In genomic region chr6:115991108-115991880, GRCm38 (mm10) we compare ENCODE assay signal across 9 mouse cellular contexts. TPM values are rescaled to one million over a fixed set of nuclear protein-coding genes. Genes with fewer than 3 reads are reported as not detected.
A peak's percentile ranks its signal among the peaks of the same experiment; 100 is the strongest.
DNase-seq lines count a peak whose midpoint lies in the region; ATAC-seq and TF ChIP-seq lines count a peak whose summit lies in the region.
"Had no signal": no experiment of that assay in that cellular context is flagged by ENCODE, and none has a peak within 500 bp of the region (broad histone marks: within the 10 kb centered on the region; RNA-seq: fewer than 3 reads in every experiment).

No protein-coding gene starts in this region.

- H3K36me3 ChIP-seq in embryonic facial prominence, embryonic 14.5 days (ENCODE audit: control insufficient read depth, insufficient read depth, low read length): no peaks in the 10 kb centered on the region
- H3K36me3 ChIP-seq in intestine, embryonic 15.5 days: no peaks in the 10 kb centered on the region
- H3K36me3 ChIP-seq in midbrain, embryonic 14.5 days (ENCODE audit: control insufficient read depth, insufficient read depth, low read length): no peaks in the 10 kb centered on the region

- no peak for TF ChIP-seq POLR2A in lung, adult 2 months (IDR thresholded peaks at IDR 0.05; ENCODE audit: borderline replicate concordance, extremely low read depth, low read depth, low read length)
- no peak for TF ChIP-seq POLR2A in cerebellum, adult 2 months (IDR thresholded peaks at IDR 0.05; ENCODE audit: borderline replicate concordance, insufficient read depth, low read length)

- DNase-seq in lung, adult 2 months: no peak
- DNase-seq in lung, postnatal 25 days (ENCODE audit: low spot score): no peak
- DNase-seq in embryonic facial prominence, embryonic 14.5 days (ENCODE audit: low spot score): peak; percentile 69
- no peak for DNase-seq in midbrain, embryonic 14.5 days
- DNase-seq in cerebellum, adult 2 months: no peak
- no peak for DNase-seq in adipocyte (ENCODE audit: low spot score)
- no peak for DNase-seq in layer of hippocampus, adult 18-20 months (ENCODE audit: low spot score in 2 of 2)

- H3K9ac ChIP-seq in embryonic facial prominence, embryonic 14.5 days (ENCODE audit: low read depth, low read length): peak overlapping the region; percentile 74
- peak overlapping the region; percentile 46 for H3K9ac ChIP-seq in intestine, embryonic 15.5 days
- no peak overlapping the region; the same call in 1 of the 2 replicates for H3K9ac ChIP-seq in midbrain, embryonic 14.5 days (replicated peaks; ENCODE audit: low read length)

- TF ChIP-seq CTCF in lung, adult 2 months (IDR thresholded peaks at IDR 0.05; ENCODE audit: insufficient read depth, low read length): no peak
- no peak for TF ChIP-seq CTCF in cerebellum, adult 2 months (IDR thresholded peaks at IDR 0.05; ENCODE audit: borderline replicate concordance, insufficient read depth, low read depth, low read length)

- 29% methylated on average over 13 of the region's 13 CpGs for WGBS in lung, adult 2 months
- whole genome bisulfite sequencing in embryonic facial prominence, embryonic 14.5 days: 27% methylated on average over 13 of the region's 13 CpGs
- 32% methylated on average over 13 of the region's 13 CpGs for WGBS in intestine, embryonic 15.5 days
- 28% methylated on average over 13 of the region's 13 CpGs for WGBS in midbrain, embryonic 14.5 days
- 75% methylated on average over 13 of the region's 13 CpGs for WGBS in cerebellum, adult 2 months

- 0 out of 2 replicates have a peak, but pooled peaks have one; percentile 4 for ATAC-seq in embryonic facial prominence, embryonic 14.5 days (ENCODE audit: low read depth)
- no peak for ATAC-seq in intestine, embryonic 15.5 days
- no peak for ATAC-seq in midbrain, embryonic 14.5 days (ENCODE audit: low FRiP score, low TSS enrichment)

- H3K4me1 ChIP-seq in lung, adult 2 months (ENCODE audit: control insufficient read depth, insufficient read depth, low read length): peaks cover 48% of the 10 kb centered on the region
- H3K4me1 ChIP-seq in embryonic facial prominence, embryonic 14.5 days (ENCODE audit: control insufficient read depth, insufficient read depth, low read length): peaks cover 39% of the 10 kb centered on the region
- peaks cover 53% of the 10 kb centered on the region for H3K4me1 ChIP-seq in intestine, embryonic 15.5 days (replicated peaks)
- H3K4me1 ChIP-seq in midbrain, embryonic 14.5 days (ENCODE audit: control insufficient read depth, insufficient read depth, low read length): peaks cover 23% of the 10 kb centered on the region
- peaks cover 17% of the 10 kb centered on the region for H3K4me1 ChIP-seq in cerebellum, adult 2 months (ENCODE audit: control insufficient read depth, insufficient read depth, low read length)

- peaks cover 23% of the 10 kb centered on the region for H3K27me3 ChIP-seq in embryonic facial prominence, embryonic 14.5 days (replicated peaks; ENCODE audit: control insufficient read depth, insufficient read depth, low read length)
- H3K27me3 ChIP-seq in intestine, embryonic 15.5 days (replicated peaks): peaks cover 30% of the 10 kb centered on the region
- peaks cover 44% of the 10 kb centered on the region for H3K27me3 ChIP-seq in midbrain, embryonic 14.5 days (ENCODE audit: control insufficient read depth, insufficient read depth, low read length)
- no peaks in the 10 kb centered on the region for H3K27me3 ChIP-seq in cerebellum, adult 2 months (ENCODE audit: control insufficient read depth, insufficient read depth, low read length)

- peak overlapping the region; percentile 55; the same call in 1 of the 2 replicates for H3K27ac ChIP-seq in embryonic facial prominence, embryonic 14.5 days (replicated peaks; ENCODE audit: low read depth, low read length)
- peak overlapping the region; percentile 70 for H3K27ac ChIP-seq in intestine, embryonic 15.5 days
- no peak overlapping the region for H3K27ac ChIP-seq in midbrain, embryonic 14.5 days (replicated peaks; ENCODE audit: low read depth, low read length)
- H3K27ac ChIP-seq in cerebellum, adult 2 months (ENCODE audit: insufficient read depth, low read length): no peak overlapping the region

- peak overlapping the region; percentile 63 for H3K4me3 ChIP-seq in lung, adult 2 months (replicated peaks; ENCODE audit: extremely low read depth, low read depth, low read length)
- H3K4me3 ChIP-seq in embryonic facial prominence, embryonic 14.5 days (ENCODE audit: low read depth, low read length): peak overlapping the region; percentile 65
- peak overlapping the region; percentile 71 for H3K4me3 ChIP-seq in intestine, embryonic 15.5 days (replicated peaks)
- H3K4me3 ChIP-seq in midbrain, embryonic 14.5 days (replicated peaks; ENCODE audit: low read depth, low read length): 0 out of 2 replicates have a peak overlapping the region, but pooled peaks have one; percentile 5
- H3K4me3 ChIP-seq in cerebellum, adult 2 months (replicated peaks; ENCODE audit: insufficient read depth, low read depth, low read length): no peak overlapping the region

- H3K4me2 ChIP-seq in embryonic facial prominence, embryonic 14.5 days (ENCODE audit: low read depth, low read length): peak overlapping the region; percentile 93
- peak overlapping the region; percentile 93 for H3K4me2 ChIP-seq in intestine, embryonic 15.5 days (replicated peaks)
- no peak overlapping the region; the same call in 1 of the 2 replicates for H3K4me2 ChIP-seq in midbrain, embryonic 14.5 days (ENCODE audit: low read length)

- H3K9me3 ChIP-seq in embryonic facial prominence, embryonic 14.5 days (ENCODE audit: control insufficient read depth, low read length): no peaks in the 10 kb centered on the region
- H3K9me3 ChIP-seq in intestine, embryonic 15.5 days: no peaks in the 10 kb centered on the region
- no peaks in the 10 kb centered on the region for H3K9me3 ChIP-seq in midbrain, embryonic 14.5 days (ENCODE audit: control insufficient read depth, low read length)

RNA-seq across cellular contexts. Expression of gene Plxnd1, which starts 3.5 kb away (rescaled TPM):
- polyA plus RNA-seq in lung, adult 2 months (2012; rRNA removed): 146 and 185 TPM in 2 replicates
- polyA plus RNA-seq in embryonic facial prominence, embryonic 14.5 days (2014; fragmentation: Nextera tagmentation; extraction: Ambion mirVana): 45.5 and 46.9 TPM in 2 replicates
- polyA plus RNA-seq in intestine, embryonic 15.5 days (2015; fragmentation: Nextera tagmentation; extraction: Ambion mirVana): 26.6 and 28.9 TPM in 2 replicates
- 3.9 and 9.0 TPM in 2 replicates for polyA plus RNA-seq in midbrain, embryonic 14.5 days (2014; fragmentation: Nextera tagmentation; extraction: Ambion mirVana)
- 24.2 and 29.4 TPM in 2 replicates for polyA plus RNA-seq in cerebellum, adult 2 months (2012; rRNA removed)
- total RNA-seq in layer of hippocampus, adult 18-20 months (2021): 10 to 100 TPM; 22.0 to 23.0 TPM

RNA-seq across cellular contexts. Expression of gene H1foo, which starts 46.6 kb away (rescaled TPM):
- not detected in 2 replicates for polyA plus RNA-seq in lung, adult 2 months (2012; rRNA removed)
- not detected in 2 replicates for polyA plus RNA-seq in embryonic facial prominence, embryonic 14.5 days (2014; fragmentation: Nextera tagmentation; extraction: Ambion mirVana)
- not detected in 2 replicates for polyA plus RNA-seq in intestine, embryonic 15.5 days (2015; fragmentation: Nextera tagmentation; extraction: Ambion mirVana)
- not detected in 2 replicates for polyA plus RNA-seq in midbrain, embryonic 14.5 days (2014; fragmentation: Nextera tagmentation; extraction: Ambion mirVana)
- not detected in 2 replicates for polyA plus RNA-seq in cerebellum, adult 2 months (2012; rRNA removed)
- not detected for total RNA-seq in layer of hippocampus, adult 18-20 months (2021)
- polyA plus RNA-seq: brain, embryonic 14.5 days had no signal

RNA-seq across cellular contexts. Expression of gene Rho, which starts 59.7 kb away (rescaled TPM):
- 1.0 and 1.3 TPM in 2 replicates for polyA plus RNA-seq in lung, adult 2 months (2012; rRNA removed)
- polyA plus RNA-seq in embryonic facial prominence, embryonic 14.5 days (2014; fragmentation: Nextera tagmentation; extraction: Ambion mirVana): 0.51 and 1.0 TPM in 2 replicates
- polyA plus RNA-seq in intestine, embryonic 15.5 days (2015; fragmentation: Nextera tagmentation; extraction: Ambion mirVana): 0.05 TPM in 1 of 2 replicates, not detected in the other
- 0.07 and 0.59 TPM in 2 replicates for polyA plus RNA-seq in midbrain, embryonic 14.5 days (2014; fragmentation: Nextera tagmentation; extraction: Ambion mirVana)
- 0.79 and 0.89 TPM in 2 replicates for polyA plus RNA-seq in cerebellum, adult 2 months (2012; rRNA removed)
- total RNA-seq in layer of hippocampus, adult 18-20 months (2021): 1 to 10 TPM in 1 of 2 experiments, under 1 TPM in 1; 0.89 to 1.0 TPM

Comparison
In these comparisons a context has a peak if more than half of its experiments do, and no peak if none do; other contexts are left out.
1. H3K27ac ChIP-seq: peak in embryonic facial prominence, embryonic 14.5 days (single experiment) and intestine, embryonic 15.5 days (single experiment); none in midbrain, embryonic 14.5 days (single experiment) and cerebellum, adult 2 months (single experiment).